Mouse (Mus musculus): ENCODE measurements around the gene Epsti1. TPM values are rescaled to one million over a fixed set of nuclear protein-coding genes. Genes with fewer than 3 reads are reported as not detected.

Gene Epsti1
- total and polyA plus RNA-seq, 3 experiments: not detected

- DNase-seq (ENCODE audit: low read depth, low spot score): no peak
- Histone ChIP-seq H3K4me3 (ENCODE audit: control insufficient read depth in 1 of 2, insufficient read depth in 1 of 2, low read depth in 2 of 2, low read length in 2 of 2) (no peak overlapping the region), H3K9me3 (replicated peaks; ENCODE audit: insufficient read depth, low read length) (no peaks in the 10 kb centered on the region), H3K79me2 (ENCODE audit: control insufficient read depth, insufficient read depth, low read length, poor library complexity) (no peaks in the 10 kb centered on the region), H3K4me1 (ENCODE audit: control insufficient read depth in 1 of 2, insufficient read depth in 2 of 2, low read length in 2 of 2) (no peaks in the 10 kb centered on the region), H3K27me3 (ENCODE audit: control insufficient read depth in 1 of 2, insufficient read depth in 2 of 2, low read length in 2 of 2) (no peaks in the 10 kb centered on the region), H3K36me3 (ENCODE audit: control insufficient read depth in 1 of 2, insufficient read depth in 2 of 2, low read length in 2 of 2) (no peaks in the 10 kb centered on the region), H3K9ac (ENCODE audit: control insufficient read depth, low read depth, low read length, poor library complexity, severe bottlenecking) (no peak overlapping the region), H3K27ac (ENCODE audit: control insufficient read depth, low read depth, low read length) (no peak overlapping the region)
- TF ChIP-seq CTCF (IDR thresholded peaks at IDR 0.05 in 2 of 3, conservative IDR thresholded peaks at IDR 0.05 in 1 of 3; ENCODE audit: control insufficient read depth in 1 of 3, insufficient read depth in 1 of 3, low read depth in 2 of 3, low read length in 3 of 3, poor library complexity in 1 of 3, severe bottlenecking in 1 of 3) (no peak), BHLHE40 (IDR thresholded peaks at IDR 0.05; ENCODE audit: borderline replicate concordance, low read depth, low read length) (no peak), ZKSCAN1 (IDR thresholded peaks at IDR 0.05; ENCODE audit: low read depth, low read length) (no peak), ELF1 (IDR thresholded peaks at IDR 0.05; ENCODE audit: low read depth, low read length) (no peak), E2F4 (IDR thresholded peaks at IDR 0.05; ENCODE audit: borderline replicate concordance, low read depth, low read length) (no peak), POLR2AphosphoS5 (IDR thresholded peaks at IDR 0.05; ENCODE audit: borderline replicate concordance, low read depth, low read length) (no peak), ZC3H11A (IDR thresholded peaks at IDR 0.05; ENCODE audit: low read depth, low read length) (no peak), NELFE (IDR thresholded peaks at IDR 0.05; ENCODE audit: low read depth, low read length) (no peak), SIN3A (IDR thresholded peaks at IDR 0.05; ENCODE audit: low read length) (no peak), POLR2AphosphoS2 (IDR thresholded peaks at IDR 0.05; ENCODE audit: low read length) (no peak)
These were observed 107.8 kb downstream of the Epsti1 start for GRCm38 (mm10) chr14:78011808-78012207.

GRCm38 (mm10) chr14:78015540-78016321 lies 111.7 kb downstream of the Epsti1 start:
- Histone ChIP-seq H3K27ac (ENCODE audit: control insufficient read depth, low read depth, low read length) (no peak overlapping the region), H3K36me3 (ENCODE audit: control insufficient read depth in 1 of 2, insufficient read depth in 2 of 2, low read length in 2 of 2) (no peaks in the 10 kb centered on the region), H3K9ac (ENCODE audit: control insufficient read depth, low read depth, low read length, poor library complexity, severe bottlenecking) (no peak overlapping the region), H3K9me3 (replicated peaks; ENCODE audit: insufficient read depth, low read length) (no peaks in the 10 kb centered on the region), H3K79me2 (ENCODE audit: control insufficient read depth, insufficient read depth, low read length, poor library complexity) (no peaks in the 10 kb centered on the region), H3K27me3 (ENCODE audit: control insufficient read depth in 1 of 2, insufficient read depth in 2 of 2, low read length in 2 of 2) (no peaks in the 10 kb centered on the region), H3K4me3 (ENCODE audit: control insufficient read depth in 1 of 2, insufficient read depth in 1 of 2, low read depth in 2 of 2, low read length in 2 of 2) (no peak overlapping the region), H3K4me1 (ENCODE audit: control insufficient read depth in 1 of 2, insufficient read depth in 2 of 2, low read length in 2 of 2) (no peaks in the 10 kb centered on the region)
- DNase-seq (ENCODE audit: low read depth, low spot score): no peak
- TF ChIP-seq ZC3H11A (IDR thresholded peaks at IDR 0.05; ENCODE audit: low read depth, low read length): no peak
- TF ChIP-seq ELF1 (IDR thresholded peaks at IDR 0.05; ENCODE audit: low read depth, low read length): no peak
- TF ChIP-seq RAD21 (IDR thresholded peaks at IDR 0.05; ENCODE audit: low read depth, low read length): no peak
- TF ChIP-seq TBP (IDR thresholded peaks at IDR 0.05; ENCODE audit: low read depth, low read length): no peak
- TF ChIP-seq EP300 (IDR thresholded peaks at IDR 0.05; ENCODE audit: low read depth in 1 of 2, low read length in 2 of 2): no peak
- no peak for TF ChIP-seq RCOR1 (IDR thresholded peaks at IDR 0.05; ENCODE audit: low read depth, low read length)
- no peak for TF ChIP-seq POLR2AphosphoS2 (IDR thresholded peaks at IDR 0.05; ENCODE audit: low read length)
- TF ChIP-seq USF2 (IDR thresholded peaks at IDR 0.05; ENCODE audit: borderline replicate concordance in 1 of 2, insufficient read depth in 1 of 2, low read depth in 1 of 2, low read length in 2 of 2): no peak
- no peak for TF ChIP-seq ZNF384 (IDR thresholded peaks at IDR 0.05; ENCODE audit: low read depth, low read length)
- TF ChIP-seq UBTF (IDR thresholded peaks at IDR 0.05; ENCODE audit: borderline replicate concordance, insufficient read depth, low read depth, low read length): no peak
- TF ChIP-seq USF1 (IDR thresholded peaks at IDR 0.05; ENCODE audit: low read depth, low read length): no peak
- TF ChIP-seq POLR2AphosphoS5 (IDR thresholded peaks at IDR 0.05; ENCODE audit: borderline replicate concordance, low read depth, low read length): no peak
- no peak for TF ChIP-seq TCF12 (IDR thresholded peaks at IDR 0.05; ENCODE audit: low read depth, low read length)
- TF ChIP-seq SMC3 (IDR thresholded peaks at IDR 0.05; ENCODE audit: low read depth, low read length): no peak
- no peak for TF ChIP-seq JUND (IDR thresholded peaks at IDR 0.05; ENCODE audit: low read depth, low read length)
- TF ChIP-seq CHD2 (IDR thresholded peaks at IDR 0.05; ENCODE audit: low read length): no peak
- TF ChIP-seq SIN3A (IDR thresholded peaks at IDR 0.05; ENCODE audit: low read length): no peak
- TF ChIP-seq HCFC1 (IDR thresholded peaks at IDR 0.05; ENCODE audit: low read depth, low read length): no peak
- TF ChIP-seq ZMIZ1 (IDR thresholded peaks at IDR 0.05; ENCODE audit: low read depth, low read length): no peak
- TF ChIP-seq NRF1 (IDR thresholded peaks at IDR 0.05; ENCODE audit: insufficient read depth, low read depth, low read length, poor library complexity, severe bottlenecking): no peak
